In the genomic region with DNA sequence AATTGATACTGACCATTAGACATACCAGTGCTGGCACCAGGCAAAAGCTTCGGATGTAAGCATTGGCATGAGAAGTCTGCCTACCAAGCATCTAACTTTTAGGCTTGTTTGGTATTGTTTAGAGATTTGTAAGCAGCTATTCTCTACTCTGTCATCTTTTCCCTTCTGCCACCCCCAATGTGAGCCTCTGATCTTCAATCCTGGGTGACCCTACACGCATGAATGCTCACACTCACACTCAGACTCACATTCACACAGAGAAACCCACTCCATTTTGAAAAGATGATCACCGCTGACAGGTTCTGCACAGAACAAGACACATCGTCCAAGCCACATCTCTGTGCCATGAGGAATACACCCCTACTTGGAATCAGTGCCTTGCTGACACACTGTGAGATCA, we compare ENCODE assay signal across 19 mouse cellular contexts.
DNase-seq lines count a peak whose midpoint lies in the region; ATAC-seq lines count a peak whose summit lies in the region.
"Had no signal": no experiment of that assay in that cellular context is flagged by ENCODE, and none has a peak within 500 bp of the region (broad histone marks: within the 10 kb centered on the region; RNA-seq: fewer than 3 reads in every experiment).

No protein-coding gene starts in this region.

- no peak overlapping the region for H3K4me2 ChIP-seq in midbrain, embryonic 11.5 days
- H3K4me2 ChIP-seq in midbrain, embryonic 14.5 days (ENCODE audit: low read length), result no peak overlapping the region

- H3K4me3 ChIP-seq in midbrain, embryonic 11.5 days (ENCODE audit: low read depth, low read length), result no peak overlapping the region
- H3K4me3 ChIP-seq in midbrain, embryonic 14.5 days (replicated peaks; ENCODE audit: low read depth, low read length), result no peak overlapping the region

- H3K27ac ChIP-seq in midbrain, embryonic 11.5 days (ENCODE audit: low read depth, low read length), result no peak overlapping the region
- H3K27ac ChIP-seq in midbrain, embryonic 14.5 days (replicated peaks; ENCODE audit: low read depth, low read length), result no peak overlapping the region

- DNase-seq in heart, adult 11 months, result peak; percentile 67
- no peak for DNase-seq in heart, adult 9 months (ENCODE audit: low spot score in 2 of 2)
- DNase-seq in midbrain, embryonic 11.5 days (ENCODE audit: low spot score, missing footprints), result peak; percentile 54
- DNase-seq in midbrain, embryonic 14.5 days, result no peak
- DNase-seq: adrenal gland, adult 2 months; adrenal gland, adult 8-10 months; adrenal gland, postnatal 10 days; adrenal gland, postnatal 14 days; adrenal gland, postnatal 25 days; adrenal gland, postnatal 36 days; B cell, adult 2 months; cerebellum, adult 11 months; cerebellum, adult 11-12 months; cerebellum, adult 18-20 months had no signal

- H3K27me3 ChIP-seq in midbrain, embryonic 11.5 days (ENCODE audit: control insufficient read depth, insufficient read depth, low read length), result no peaks in the 10 kb centered on the region
- H3K27me3 ChIP-seq in midbrain, embryonic 14.5 days (ENCODE audit: control insufficient read depth, insufficient read depth, low read length), result no peaks in the 10 kb centered on the region
- H3K27me3 ChIP-seq: CH12.LX, Patski had no signal

- no peaks in the 10 kb centered on the region for H3K4me1 ChIP-seq in midbrain, embryonic 11.5 days (ENCODE audit: control insufficient read depth, insufficient read depth, low read length)
- peaks cover 5% of the 10 kb centered on the region; the same call in 1 of the 2 replicates for H3K4me1 ChIP-seq in midbrain, embryonic 14.5 days (ENCODE audit: control insufficient read depth, insufficient read depth, low read length)

- 93% methylated on average over 4 of the region's 4 CpGs for WGBS in midbrain, embryonic 11.5 days
- WGBS in midbrain, embryonic 14.5 days, result 91% methylated on average over 4 of the region's 4 CpGs

- no peak overlapping the region for H3K9ac ChIP-seq in midbrain, embryonic 11.5 days (ENCODE audit: low read length)
- no peak overlapping the region for H3K9ac ChIP-seq in midbrain, embryonic 14.5 days (replicated peaks; ENCODE audit: low read length)

- no peaks in the 10 kb centered on the region for H3K9me3 ChIP-seq in midbrain, embryonic 11.5 days (ENCODE audit: control insufficient read depth, low read length)
- no peaks in the 10 kb centered on the region for H3K9me3 ChIP-seq in midbrain, embryonic 14.5 days (ENCODE audit: control insufficient read depth, low read length)

- no peak for ATAC-seq in midbrain, embryonic 11.5 days (ENCODE audit: low FRiP score)
- no peak for ATAC-seq in midbrain, embryonic 14.5 days (ENCODE audit: low FRiP score, low TSS enrichment)
- ATAC-seq: activated CD4-positive, CD25-positive, alpha-beta regulatory T cell, adult 4 months; CD4-positive, CD25-positive, alpha-beta regulatory T cell, adult 4 months; Patski had no signal

- H3K36me3 ChIP-seq in midbrain, embryonic 11.5 days (ENCODE audit: control insufficient read depth, insufficient read depth, low read length), result no peaks in the 10 kb centered on the region
- H3K36me3 ChIP-seq in midbrain, embryonic 14.5 days (ENCODE audit: control insufficient read depth, insufficient read depth, low read length), result no peaks in the 10 kb centered on the region
- H3K36me3 ChIP-seq: G1E had no signal

Comparison
In these comparisons a context has a peak if more than half of its experiments do, and no peak if none do; other contexts are left out.
1. DNase-seq: peak in heart, adult 11 months (single experiment) and midbrain, embryonic 11.5 days (single experiment); none in heart, adult 9 months (0 of 2) and midbrain, embryonic 14.5 days (single experiment).